Mouse (Mus musculus) erythroblast, embryonic 14.5 days (primary cell): Measurements from ENCODE around the gene Slc22a14.
"Not testable (repeated sequence)": the region's sequence is repeated elsewhere in the genome, so short reads cannot be mapped to it uniquely, and the experiment has no call there.

Experiments used
- GATA1 ChIP-seq: IDR thresholded peaks from 2 replicates; pipeline ENCODE4 v1.6.1; 2012; ENCODE audit warnings: low read length, inconsistent platforms, mixed read lengths
- TAL1 ChIP-seq: IDR thresholded peaks from 3 replicates; pipeline ENCODE4 v1.6.1; 2012; ENCODE audit warnings: low read length, inconsistent platforms, mixed read lengths

DNA sequence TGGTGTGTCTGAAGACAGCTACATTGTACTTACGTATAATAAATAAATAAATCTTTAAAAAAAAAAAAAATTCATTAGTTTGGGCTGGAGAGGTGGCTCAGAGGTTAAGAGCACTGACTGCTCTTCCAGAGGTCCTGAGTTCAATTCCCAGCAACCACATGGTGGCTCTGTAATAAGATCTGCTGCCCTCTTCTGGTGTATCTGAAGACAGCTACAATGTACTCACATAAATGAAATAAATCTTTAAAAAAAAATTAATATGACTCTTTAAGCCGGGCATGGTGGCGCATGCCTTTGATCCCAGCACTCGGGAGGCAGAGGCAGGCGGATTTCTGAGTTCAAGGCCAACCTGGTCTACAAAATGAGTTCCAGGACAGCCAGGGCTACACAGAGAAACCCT lies 90.5 kb downstream of the Slc22a14 start:
- TF ChIP-seq GATA1, TAL1: not testable (repeated sequence)
